Mouse (Mus musculus) embryo, embryonic 10.5 days (tissue): ENCODE measurements around the gene Fdx1.

Experiments used
- DNase-seq: peaks from one replicate; pipeline ENCODE4 v3.0.0-alpha.2; 2015; ENCODE audit warnings: low spot score

Fdx1 gene

DNA sequence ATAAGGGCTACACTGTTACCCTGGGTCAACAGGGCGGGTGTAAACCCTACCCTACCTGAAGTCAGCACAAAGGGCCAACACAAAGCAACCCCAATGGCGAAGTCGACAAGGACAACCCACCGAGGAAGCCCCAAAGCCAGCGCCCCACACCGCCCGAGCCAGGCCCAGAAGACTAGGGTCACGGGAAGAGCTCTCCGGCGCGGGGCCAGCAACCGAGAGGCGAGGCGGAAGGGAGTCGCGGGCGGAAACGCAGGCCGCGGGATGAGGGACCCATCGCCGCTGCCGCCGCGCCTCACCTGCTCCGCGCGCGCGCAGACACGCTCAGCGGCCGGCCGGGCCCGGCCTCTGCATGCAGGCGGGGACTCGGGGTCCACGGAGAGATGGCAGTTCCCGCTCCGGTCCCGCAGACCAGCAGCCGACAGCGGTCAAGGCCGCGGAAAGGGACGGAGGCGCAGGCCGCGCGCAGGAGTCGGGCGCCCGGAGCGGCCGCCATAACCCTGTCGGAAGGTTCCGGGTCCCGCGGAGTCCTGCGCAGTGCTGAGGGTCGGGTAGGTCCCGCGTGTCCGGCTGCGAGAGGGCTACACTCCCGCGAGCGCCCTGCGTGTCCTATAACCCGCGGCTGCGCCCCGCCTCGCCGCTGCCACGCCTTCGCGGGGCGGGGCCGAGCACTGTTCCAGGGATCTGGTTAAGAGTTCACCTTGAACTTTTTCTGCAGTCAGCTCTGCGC, at the start of gene Fdx1:
Gene Fdx1, minus strand, starts transcription at position 582 of the 727 bp plus-strand sequence.
- DNase-seq = peak; percentile 81

DNA sequence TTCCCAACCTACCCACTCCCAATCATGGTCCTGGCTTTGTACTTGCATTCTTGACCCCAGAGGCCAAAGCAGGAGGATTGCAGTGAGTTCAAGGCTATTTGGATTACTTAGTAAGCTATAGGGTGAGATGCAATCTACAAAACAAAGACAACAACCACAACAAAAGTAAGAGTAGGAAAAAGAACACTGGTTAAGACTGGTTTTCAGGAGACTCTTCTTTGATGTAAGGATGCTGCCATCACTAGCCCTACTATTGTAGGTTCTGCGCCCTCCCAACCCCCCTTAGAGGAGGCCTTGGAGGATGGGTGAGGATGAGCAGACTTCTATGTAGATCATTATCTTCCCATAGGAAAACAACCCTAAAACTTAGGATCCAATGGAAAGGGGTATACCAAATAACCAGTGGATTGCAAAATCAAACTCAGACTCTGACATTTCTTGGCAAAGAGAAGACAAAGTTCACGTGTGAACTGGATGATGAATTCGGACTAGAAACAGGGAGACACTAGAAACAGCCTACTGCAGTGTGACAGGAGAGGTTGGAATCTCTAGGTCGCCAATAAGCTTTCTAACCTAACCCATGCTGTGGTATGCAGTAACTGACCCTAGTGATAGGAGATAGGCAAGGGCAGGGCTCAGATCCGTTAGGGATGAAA, 49.6 kb upstream of the Fdx1 start:
- no peak for DNase-seq

DNA sequence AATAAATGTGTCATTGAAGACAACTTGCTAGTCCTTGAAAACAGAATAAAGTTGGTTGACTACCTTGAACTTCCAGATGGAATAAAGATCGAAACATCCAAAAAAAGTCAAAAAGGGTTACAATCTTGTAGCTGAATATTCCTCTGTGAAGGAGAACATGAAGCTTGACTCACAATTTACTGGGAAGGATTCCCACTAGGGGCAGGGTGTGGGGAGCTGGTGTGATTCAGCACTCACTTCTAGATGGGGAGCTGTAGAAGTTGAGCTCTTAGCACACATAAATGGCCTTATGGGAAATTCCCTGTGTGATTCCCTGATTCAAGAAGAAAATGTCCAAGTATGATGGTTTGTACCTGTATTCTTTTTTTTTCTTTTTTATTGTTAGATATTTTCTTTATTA, 49.0 kb upstream of the Fdx1 start:
- DNase-seq = no peak

DNA sequence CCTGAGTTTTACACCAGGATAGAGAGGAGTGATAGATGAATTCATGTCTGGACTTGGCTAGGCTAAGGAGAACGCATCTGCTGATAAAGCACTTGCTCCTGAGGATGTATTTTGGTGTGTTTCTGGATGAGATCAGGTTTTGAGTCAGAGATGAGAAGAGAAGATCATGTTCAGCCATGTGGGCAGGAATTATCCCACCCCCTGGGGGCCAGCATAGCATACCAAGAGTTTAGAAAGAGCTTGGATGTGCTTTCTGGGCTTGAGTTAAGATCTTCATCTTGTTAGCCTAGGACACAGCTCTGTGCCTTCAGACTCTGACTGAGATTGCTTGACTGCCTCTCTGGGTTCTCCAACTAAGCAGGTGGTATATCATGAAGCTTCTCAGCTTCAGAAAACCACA, 45.2 kb upstream of the Fdx1 start:
- DNase-seq = no peak

DNA sequence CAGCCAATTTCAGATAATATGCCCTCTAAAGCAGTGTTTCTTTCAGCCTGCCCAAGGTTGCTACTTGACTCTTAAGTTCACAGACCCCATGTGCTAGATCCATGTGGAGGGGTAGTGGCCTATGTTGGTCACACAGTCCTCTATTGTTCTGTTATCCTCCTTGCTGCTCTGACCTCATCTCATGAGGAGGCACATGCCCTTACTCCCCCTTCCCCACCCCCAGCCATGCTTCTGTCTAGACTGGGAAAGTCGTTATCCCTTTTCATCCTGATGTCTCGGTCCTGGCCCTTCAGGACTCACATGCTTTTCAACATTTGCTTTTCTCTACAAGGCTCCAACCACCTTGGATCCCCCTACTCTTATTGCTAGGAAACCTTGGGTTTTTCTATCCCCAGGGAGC, 44.0 kb upstream of the Fdx1 start:
- DNase-seq = no peak

DNA sequence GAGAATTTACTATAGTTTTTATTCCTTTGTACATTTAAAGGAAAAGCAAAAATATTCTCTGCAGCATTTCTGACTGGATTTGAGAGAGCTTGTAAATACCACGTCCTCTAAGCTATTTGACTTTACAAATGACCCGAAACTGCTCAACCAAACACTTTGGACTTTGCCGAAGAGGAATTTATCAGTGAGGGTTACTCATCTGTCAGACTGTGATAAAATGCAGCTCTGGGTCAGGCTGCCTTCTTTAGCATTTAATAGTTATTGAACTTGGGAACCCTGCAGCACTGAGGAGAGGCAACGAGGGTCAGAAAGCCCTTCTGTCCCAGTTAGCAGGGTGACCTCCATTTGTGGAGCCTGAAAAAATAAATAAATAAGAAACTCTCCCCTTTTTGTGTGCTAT, 40.1 kb upstream of the Fdx1 start:
- peak; percentile 13 for DNase-seq

DNA sequence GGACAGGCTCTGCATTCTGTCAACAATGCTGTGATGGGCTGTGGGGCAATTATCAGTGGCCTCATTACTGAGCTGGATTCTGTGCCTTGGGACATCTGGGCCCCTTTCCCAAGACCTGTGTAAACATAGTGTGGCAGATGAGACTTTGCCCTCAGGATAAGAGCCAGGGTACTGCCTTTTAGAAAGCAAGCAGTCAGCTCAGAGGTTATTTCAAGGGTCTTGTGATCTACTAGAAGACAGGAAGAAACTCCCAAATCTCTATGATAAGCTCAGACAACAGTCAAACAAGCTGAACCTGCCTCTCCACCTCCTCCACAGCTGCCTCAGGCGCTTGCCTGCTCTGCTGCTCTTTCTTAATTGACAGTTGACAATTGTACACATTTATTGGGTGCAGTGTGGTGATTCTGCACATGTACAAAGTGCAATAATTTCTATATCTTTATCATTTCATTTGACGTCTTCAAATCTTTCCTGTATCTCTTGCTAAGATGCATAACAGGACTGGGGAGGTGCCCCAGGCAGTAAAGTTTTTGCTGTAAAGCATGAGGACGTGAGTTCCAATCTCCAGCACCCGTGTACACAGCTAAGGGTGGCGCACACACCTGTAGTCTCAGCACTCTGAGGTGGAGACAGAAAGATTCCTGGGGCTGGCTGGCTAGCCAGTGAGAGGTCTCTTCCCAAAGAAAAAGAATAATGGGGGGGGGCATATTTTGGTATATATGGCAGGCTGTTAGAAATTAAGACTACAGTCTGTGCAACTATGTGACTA, 32.2 kb upstream of the Fdx1 start:
- DNase-seq = peak; percentile 36

DNA sequence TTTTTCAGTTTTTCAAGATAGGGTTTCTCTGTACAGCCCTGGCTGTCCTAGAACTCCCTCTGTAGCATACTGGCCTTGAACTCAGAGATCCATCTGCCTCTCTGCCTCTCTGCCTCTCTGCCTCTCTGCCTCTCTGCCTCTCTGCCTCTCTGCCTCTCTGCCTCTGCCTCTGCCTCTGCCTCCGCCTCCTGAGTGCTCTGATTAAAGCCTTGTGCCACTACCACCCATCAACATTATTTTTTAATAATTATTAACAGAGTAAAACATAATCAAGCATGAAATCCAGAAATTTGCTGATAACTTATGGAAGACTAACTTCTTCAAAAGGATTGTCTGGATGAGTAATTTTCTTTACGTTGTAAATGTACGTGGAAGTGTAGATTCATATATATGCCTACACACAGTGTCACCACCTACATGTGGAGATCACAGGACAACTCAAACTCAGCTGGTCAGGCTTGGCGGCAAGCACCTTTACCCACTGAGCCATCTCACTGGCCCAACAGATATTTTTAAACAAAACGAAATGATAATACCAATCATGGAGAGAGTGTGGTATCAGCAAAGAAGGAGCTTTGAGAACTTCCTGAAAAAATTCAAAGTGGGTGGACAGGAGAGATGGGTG, 31.4 kb upstream of the Fdx1 start:
- no peak for DNase-seq

DNA sequence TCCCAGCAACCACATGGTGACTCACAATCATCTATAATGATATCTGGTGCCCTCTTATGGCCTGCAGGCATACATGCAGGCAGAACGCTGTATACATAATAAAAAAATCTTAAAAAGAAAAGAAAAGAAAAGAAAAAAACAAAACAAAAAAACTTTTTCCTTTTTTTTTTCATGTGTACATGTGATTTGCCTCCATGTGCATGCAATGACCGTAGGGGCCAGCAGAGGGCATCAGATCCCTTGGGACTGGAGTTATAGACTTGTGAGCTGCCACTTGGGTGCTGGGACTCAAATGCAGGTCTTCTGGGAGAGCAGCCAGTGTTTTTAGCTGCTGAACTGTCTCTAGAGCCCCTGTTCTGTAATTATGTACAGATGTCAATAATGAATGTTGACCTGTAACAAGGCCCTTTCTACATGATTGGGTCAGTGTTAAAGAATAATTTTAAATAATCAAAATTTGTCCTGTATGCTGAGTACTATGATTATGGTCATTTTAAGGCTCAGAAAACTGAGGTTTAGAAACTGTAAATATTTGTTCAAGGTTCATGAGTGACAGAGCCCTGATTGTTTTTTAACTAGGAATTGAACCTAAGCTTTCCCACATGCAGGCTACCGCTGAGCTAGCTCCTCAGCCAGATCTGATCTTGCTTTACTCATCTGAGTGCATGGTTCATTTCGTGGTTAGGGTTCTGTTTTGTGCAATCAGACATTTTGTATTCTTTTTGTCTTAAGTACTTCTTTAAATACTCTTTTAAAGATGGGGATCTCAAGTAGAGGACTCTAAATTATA, 30.3 kb upstream of the Fdx1 start:
- peak; percentile 36 for DNase-seq

DNA sequence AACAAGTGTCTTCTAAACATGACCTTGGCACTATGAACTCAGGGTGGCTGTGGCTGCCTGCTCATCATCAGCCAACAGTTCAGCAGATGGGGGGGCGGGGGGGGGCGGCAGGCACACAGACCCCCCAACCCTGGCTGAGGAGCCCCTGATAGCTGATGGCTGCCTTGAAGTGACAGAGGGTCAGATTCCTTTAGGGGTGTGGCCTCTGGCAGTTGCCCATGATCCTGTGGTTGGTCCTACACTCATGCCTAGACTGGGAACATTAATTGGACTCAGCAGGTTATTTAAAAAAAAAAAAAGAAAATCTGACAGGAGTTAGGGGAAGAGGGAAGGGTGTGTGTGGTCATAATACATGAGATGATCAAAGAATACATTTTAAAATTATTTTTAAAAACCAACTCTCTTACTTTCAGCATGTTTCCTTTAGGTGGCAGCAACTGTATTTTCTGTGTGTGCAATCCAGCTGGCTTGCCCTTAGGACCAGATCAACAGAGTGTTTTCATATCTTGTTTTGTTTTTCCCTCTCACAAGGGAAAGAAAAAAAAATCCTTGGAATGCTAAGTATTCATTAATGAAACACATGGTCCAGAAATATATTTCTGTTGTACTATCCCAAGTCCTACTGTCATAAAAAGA, 28.0 kb upstream of the Fdx1 start:
- DNase-seq = no peak

DNA sequence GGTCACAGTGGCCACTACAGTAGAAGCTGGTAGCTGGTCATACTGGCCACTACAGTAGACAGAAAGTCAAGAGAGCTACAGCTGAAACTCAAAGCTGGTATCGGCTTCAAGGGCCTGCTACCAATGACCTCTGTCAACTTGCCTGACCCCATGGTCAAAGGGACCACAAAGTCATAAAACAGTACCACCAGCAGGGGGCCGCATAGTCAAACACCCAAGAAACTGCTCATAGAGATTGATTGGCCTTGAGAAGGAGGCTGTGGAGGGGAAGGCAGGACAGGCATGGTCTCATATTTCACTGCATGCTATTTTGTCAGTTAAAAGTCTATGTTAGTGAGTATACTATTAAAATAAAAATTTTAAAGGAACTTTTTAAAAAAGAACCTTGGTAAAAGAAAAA, 27.5 kb upstream of the Fdx1 start:
- peak; percentile 79 for DNase-seq

DNA sequence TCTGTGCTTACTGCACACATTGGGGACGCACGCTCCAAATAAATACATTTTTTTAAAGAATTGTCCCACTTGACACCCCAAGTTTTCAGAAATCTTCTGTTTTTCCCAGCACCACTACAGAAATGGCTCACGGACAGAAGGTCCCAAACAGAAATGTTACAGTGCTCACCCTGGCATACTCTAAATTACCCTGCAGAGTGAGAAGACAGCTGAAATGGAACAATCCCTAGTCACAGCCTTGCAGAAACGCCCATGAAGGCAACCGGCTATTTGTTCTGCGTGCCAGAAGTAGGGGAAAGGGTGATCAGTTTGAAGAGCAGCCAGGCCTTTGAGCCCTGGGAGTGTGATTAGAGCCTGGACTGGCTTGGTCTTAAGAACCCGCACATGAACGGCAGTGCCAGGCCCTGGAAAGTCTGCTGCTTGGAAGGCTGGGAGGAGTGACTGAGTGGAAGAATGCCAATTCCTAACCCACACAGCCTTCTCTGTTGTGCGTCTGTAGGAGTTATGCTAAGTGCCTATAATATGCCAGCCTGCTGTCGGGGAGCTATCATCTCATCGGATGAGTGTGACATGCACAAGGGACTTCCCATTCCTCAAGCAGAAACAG, 22.2 kb upstream of the Fdx1 start:
- no peak for DNase-seq

DNA sequence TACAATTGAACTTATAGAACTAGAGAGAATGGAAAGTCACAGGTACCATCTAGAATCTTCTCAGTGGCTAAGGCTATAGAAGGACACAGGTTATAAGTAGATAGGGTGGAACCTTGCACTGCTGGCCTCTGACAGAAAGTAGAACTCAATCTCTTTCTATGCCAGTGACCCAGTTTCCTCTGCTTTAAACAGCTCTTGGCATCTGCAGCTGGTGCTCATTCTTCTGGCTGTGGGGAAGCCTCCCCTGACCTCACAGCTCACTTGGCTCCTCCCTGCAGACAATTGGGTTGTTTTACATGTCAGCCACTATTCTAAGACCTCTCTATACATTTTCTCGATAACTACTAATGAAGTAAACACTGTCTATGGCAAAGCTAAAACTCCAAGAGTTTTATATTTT, 17.8 kb upstream of the Fdx1 start:
- no peak for DNase-seq

DNA sequence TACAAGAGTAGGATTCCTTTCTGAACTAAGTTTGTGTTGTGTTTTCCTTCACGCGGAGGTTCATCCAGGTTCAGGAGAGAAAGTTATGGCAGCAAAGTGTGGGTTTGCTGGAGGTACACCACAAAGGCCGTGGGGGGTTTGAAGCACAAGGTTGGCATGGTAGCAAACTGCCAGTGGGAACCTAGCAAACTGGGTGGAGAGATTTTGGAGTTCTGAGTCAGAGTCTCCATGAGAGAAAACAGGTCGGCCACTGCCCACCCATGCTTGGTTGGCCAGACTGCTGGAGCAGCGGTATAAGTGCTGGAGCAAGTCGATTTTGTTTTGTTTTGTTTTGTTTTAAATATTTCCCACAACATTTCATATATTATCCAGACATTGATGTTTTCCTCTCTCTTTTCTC, 15.9 kb upstream of the Fdx1 start:
- DNase-seq = no peak

DNA sequence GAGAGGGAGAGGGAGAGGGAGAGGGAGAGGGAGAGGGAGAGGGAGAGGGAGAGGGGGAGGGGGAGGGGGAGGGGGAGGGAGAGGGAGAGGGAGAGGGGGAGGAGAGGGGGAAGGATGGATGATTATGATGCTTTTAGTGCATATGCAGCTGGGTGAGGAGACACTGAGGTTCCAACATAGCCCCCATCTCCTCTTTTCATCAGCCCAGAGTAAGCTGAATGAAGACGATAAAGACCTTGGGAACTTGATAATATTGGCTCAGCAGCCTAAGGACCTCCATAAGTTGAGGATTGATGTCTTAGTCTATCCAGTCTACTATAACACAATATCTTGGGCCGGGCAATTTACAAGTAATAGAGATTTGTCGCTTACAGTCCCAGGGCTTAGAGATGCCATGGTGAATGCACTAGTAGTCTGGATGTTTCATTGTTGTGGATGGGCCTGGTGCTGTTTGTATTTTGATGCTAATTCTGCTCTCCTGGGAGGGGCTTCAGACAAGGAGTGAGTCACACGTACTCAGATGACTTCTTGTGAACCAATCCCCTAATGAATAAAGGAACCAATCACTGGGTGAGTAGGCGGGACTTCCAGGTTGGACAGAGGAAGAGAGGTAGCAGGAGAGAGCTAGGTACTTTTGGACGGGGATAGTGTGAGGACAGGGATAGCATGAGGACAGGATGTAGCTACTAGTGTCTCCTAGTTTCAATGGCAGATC, 15.3 kb upstream of the Fdx1 start:
- DNase-seq = no peak

DNA sequence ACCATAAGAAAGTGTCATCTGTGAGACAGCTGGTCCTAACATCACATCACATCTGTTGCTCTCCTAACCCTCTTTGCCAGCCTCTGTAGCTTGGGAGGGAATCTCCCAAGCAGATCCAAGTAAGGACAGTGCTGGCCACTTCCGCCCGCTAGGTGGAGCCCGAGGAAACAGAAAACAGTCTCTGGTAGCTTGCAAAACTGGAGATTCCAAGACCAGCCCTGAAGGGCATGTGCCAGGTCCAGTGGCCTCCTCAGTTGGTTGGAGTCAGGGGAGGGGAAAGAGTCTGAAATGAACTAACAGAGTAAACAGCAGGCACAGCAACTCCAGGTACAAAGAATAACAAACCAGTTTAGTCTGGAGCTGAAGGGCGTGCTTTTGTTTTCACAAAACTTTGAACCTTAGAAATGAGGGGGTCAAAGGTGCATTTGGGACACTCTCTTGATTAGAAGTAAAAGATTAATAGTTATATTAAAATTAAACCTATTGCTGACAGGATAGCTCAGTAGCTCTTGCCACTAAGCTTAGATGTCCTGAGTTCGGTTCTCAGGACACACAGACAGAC, 14.2 kb upstream of the Fdx1 start:
- DNase-seq = peak; percentile 82

DNA sequence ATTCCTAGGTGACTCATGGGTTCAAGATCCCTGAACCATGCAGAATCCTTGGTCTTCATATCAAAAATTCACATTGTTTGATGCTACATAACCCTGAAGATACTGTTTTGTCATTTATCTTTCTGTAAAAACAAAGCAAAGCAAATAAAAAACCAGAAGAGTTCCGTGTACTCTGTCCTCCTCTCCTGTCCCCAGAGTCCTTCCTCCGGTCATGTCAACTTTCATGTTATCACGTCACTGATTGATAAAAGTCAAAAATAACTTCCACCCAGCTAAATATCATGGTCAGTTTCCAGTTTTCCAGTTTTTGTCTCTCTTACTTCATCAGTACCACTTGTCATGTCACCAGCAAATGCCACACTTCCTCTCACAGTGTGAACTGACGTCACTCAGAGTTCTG, 11.5 kb upstream of the Fdx1 start:
- DNase-seq = no peak

DNA sequence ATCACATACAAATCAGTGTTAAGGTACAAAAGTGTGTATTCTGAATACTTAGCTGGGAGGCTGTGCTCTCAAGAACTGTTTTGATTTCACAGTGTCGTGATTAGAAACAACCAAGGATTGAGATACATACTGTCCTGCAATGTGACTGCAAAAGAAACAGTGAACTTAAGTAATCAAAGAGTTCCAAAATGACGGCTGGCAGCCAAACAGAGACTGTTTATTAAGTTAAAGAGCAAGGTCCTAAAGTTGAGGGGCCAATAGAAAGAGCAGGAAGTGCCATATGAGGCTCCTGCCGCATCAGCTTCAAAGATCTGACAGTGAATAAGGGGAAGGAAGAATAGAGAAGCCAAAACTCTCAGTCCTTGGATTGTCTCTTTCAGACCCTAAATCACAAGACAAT, 10.5 kb upstream of the Fdx1 start:
- DNase-seq = no peak

DNA sequence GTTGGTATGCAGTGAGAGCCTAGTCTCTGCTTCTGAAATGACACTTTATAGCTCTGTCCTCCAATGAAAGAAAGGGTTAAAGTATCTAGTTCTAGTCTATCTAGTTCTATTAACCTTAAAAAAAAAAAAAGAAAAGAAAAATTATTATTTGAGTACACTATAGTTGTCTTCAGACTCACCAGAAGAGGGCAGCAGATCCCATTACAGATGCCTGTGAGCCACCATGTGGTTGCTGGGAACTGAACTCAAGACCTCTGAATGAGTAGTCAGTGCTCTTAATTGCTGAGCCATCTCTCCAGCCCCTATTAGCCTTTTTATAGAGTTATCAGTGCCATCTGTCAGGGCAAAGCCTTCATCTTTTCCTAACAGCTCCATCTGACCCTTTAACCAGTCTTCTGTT, 3.0 kb upstream of the Fdx1 start:
- DNase-seq = no peak

DNA sequence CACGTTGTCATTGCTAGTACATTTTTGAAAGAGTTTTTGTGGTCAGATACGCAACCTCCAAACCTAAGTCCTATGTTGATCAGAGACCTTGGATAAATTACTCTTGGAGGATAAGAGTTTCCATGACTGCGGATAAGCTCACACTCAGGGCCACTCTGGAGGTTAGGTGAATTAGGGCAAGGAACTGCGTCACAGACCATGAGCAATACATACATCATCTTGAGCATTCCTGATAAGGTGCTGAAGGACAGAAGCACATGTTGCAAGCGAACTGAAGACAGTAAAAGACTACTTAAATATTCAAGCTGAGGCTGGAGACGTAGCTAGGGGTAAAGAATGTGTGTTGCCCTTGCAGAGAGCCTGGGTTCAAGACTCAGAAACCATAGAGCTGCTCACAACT, 754 bp upstream of the Fdx1 start:
- DNase-seq = peak; percentile 5
